Mouse (Mus musculus): ENCODE measurements around the gene Slc39a3. TPM values are rescaled to one million over a fixed set of nuclear protein-coding genes. Genes with fewer than 3 reads are reported as not detected.

Slc39a3 gene
- polyA plus RNA-seq, 1 experiment = 21.8 TPM

DNA sequence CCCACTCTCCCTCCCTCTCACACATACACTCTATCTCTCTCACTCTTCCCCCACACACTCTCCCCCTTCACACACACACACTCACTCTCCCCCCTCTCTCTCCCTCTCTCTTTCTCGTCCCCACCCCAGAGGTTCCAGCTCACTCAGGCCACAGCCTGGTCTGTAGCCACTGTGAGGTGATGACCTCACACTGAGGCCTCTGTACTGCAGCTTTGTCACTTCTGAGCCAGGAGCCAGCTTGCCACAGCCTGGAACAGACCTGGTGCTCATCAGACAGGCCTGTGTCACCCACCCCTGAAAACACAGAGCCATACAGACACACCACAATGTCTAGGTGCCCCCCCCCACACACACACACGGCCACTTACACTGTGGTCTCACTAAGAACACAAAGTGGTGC lies 17.0 kb downstream of the Slc39a3 start:
- no peaks in the 10 kb centered on the region for H3K79me2 ChIP-seq (ENCODE audit: control insufficient read depth, insufficient read depth)

DNA sequence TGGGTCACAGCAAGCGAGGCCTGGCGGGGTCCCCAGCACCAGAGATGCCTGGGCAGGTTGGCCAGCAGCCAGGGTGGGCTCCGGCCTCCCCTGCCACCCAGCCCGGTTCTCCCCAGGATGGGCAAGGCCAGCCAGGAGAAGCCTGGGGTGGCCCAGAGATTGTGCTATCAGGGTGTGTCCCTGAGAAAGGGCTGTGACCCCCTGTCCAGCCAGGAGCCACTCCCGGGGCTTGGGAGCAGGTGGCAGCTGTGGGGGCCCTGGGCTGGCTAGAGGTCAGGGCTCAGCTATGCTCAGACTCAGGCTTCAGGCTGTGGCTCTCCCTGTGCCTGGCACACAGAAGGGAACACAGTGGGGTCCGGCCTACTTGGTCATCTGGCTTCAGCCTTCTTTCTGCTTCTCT lies 17.5 kb downstream of the Slc39a3 start:
- H3K36me3 ChIP-seq (ENCODE audit: control insufficient read depth, insufficient read depth) = no peaks in the 10 kb centered on the region
- TF ChIP-seq MYOD1 (IDR thresholded peaks at IDR 0.05; ENCODE audit: control insufficient read depth in 1 of 3, insufficient read length in 2 of 3, low read depth in 2 of 3) (peak in 2 of 3 experiments; percentile 22 to 72), POLR2AphosphoS2 (IDR thresholded peaks at IDR 0.05; ENCODE audit: insufficient read length, low read depth) (no peak), E2F4 (IDR thresholded peaks at IDR 0.05; ENCODE audit: insufficient read depth) (no peak), MYOG (IDR thresholded peaks at IDR 0.05; ENCODE audit: control insufficient read depth in 1 of 3, insufficient read depth in 1 of 3, insufficient read length in 2 of 3, low read depth in 2 of 3) (peak in 2 of 3 experiments; percentile 50 to 89), TCF12 (IDR thresholded peaks at IDR 0.05; ENCODE audit: insufficient read depth, poor library complexity, severe bottlenecking) (no peak), REST (IDR thresholded peaks at IDR 0.05; ENCODE audit: insufficient read depth, insufficient read length) (no peak), CEBPB (IDR thresholded peaks at IDR 0.05; ENCODE audit: insufficient read depth, poor library complexity, severe bottlenecking) (no peak), TCF3 (IDR thresholded peaks at IDR 0.05; ENCODE audit: insufficient read length, low read depth) (no peak), POLR2A (IDR thresholded peaks at IDR 0.05; ENCODE audit: insufficient read length, low read depth) (no peak)
- H3K4me3 ChIP-seq = no peak overlapping the region
- H3K4me2 ChIP-seq (ENCODE audit: low read depth) = peak overlapping the region; percentile 34
- H3ac ChIP-seq (ENCODE audit: control insufficient read depth, insufficient read length) = no peak overlapping the region
- no peaks in the 10 kb centered on the region for H3K79me2 ChIP-seq (ENCODE audit: control insufficient read depth, insufficient read depth)
- no peaks in the 10 kb centered on the region for H3K27me3 ChIP-seq (ENCODE audit: control insufficient read depth, insufficient read depth, insufficient read length)

More for the DNA sequence above, 17.0 kb downstream of the Slc39a3 start:
- Histone ChIP-seq H3ac (ENCODE audit: control insufficient read depth, insufficient read length) (no peak overlapping the region), H3K27me3 (ENCODE audit: control insufficient read depth, insufficient read depth, insufficient read length) (no peaks in the 10 kb centered on the region), H3K36me3 (ENCODE audit: control insufficient read depth, insufficient read depth) (no peaks in the 10 kb centered on the region), H3K4me3 (no peak overlapping the region), H3K4me2 (ENCODE audit: low read depth) (peak overlapping the region; percentile 34)
- no peak for TF ChIP-seq TCF12 (IDR thresholded peaks at IDR 0.05; ENCODE audit: insufficient read depth, poor library complexity, severe bottlenecking)
- TF ChIP-seq SRF (IDR thresholded peaks at IDR 0.05; ENCODE audit: control insufficient read depth, insufficient read length, low read depth) = no peak
- TF ChIP-seq REST (IDR thresholded peaks at IDR 0.05; ENCODE audit: insufficient read depth, insufficient read length) = no peak
- no peak for TF ChIP-seq CEBPB (IDR thresholded peaks at IDR 0.05; ENCODE audit: insufficient read depth, poor library complexity, severe bottlenecking)
- no peak for TF ChIP-seq E2F4 (IDR thresholded peaks at IDR 0.05; ENCODE audit: insufficient read depth)
- no peak for TF ChIP-seq POLR2A (IDR thresholded peaks at IDR 0.05; ENCODE audit: insufficient read length, low read depth)

- H3K79me2 ChIP-seq (ENCODE audit: control insufficient read depth, insufficient read depth) = no peaks in the 10 kb centered on the region
- H3K4me2 ChIP-seq (ENCODE audit: low read depth) = no peak overlapping the region
- no peak overlapping the region for H3ac ChIP-seq (ENCODE audit: control insufficient read depth, insufficient read length)
- H3K4me3 ChIP-seq = no peak overlapping the region
- no peaks in the 10 kb centered on the region for H3K36me3 ChIP-seq (ENCODE audit: control insufficient read depth, insufficient read depth)
- peaks cover 1% of the 10 kb centered on the region for H3K27me3 ChIP-seq (ENCODE audit: control insufficient read depth, insufficient read depth, insufficient read length)
- no peak for TF ChIP-seq SRF (IDR thresholded peaks at IDR 0.05; ENCODE audit: control insufficient read depth, insufficient read length, low read depth)
- TF ChIP-seq TCF3 (IDR thresholded peaks at IDR 0.05; ENCODE audit: insufficient read length, low read depth) = no peak
These were observed 18.9 kb downstream of the Slc39a3 start for GRCm38 (mm10) chr10:81018326-81018725.

DNA sequence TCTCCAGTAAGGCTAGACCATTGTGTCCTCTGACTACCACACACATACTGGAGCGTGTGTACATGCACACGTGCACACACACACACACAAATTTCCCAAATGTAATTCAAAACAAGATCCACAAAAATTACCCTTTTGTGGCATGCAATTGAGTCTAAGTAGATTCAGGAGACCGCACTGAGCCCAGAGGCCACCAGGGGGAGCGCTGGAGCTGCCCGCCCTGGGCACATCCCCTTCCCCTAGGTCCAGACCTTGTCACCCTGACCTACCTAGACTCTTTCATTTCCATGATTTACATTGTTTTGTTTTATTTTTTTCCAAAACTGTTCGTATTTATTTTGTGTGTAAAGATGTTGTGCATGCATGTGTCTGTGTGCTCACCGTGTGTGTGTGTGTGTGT lies 20.6 kb downstream of the Slc39a3 start:
- Histone ChIP-seq H3K36me3 (ENCODE audit: control insufficient read depth, insufficient read depth) (no peaks in the 10 kb centered on the region), H3K79me2 (ENCODE audit: control insufficient read depth, insufficient read depth) (no peaks in the 10 kb centered on the region), H3ac (ENCODE audit: control insufficient read depth, insufficient read length) (no peak overlapping the region), H3K4me2 (ENCODE audit: low read depth) (no peak overlapping the region), H3K4me3 (no peak overlapping the region), H3K27me3 (ENCODE audit: control insufficient read depth, insufficient read depth, insufficient read length) (peaks cover 8% of the 10 kb centered on the region)
- TF ChIP-seq POLR2A (IDR thresholded peaks at IDR 0.05; ENCODE audit: insufficient read length, low read depth) (no peak), REST (IDR thresholded peaks at IDR 0.05; ENCODE audit: insufficient read depth, insufficient read length) (no peak), CEBPB (IDR thresholded peaks at IDR 0.05; ENCODE audit: insufficient read depth, poor library complexity, severe bottlenecking) (no peak), MYOG (IDR thresholded peaks at IDR 0.05; ENCODE audit: control insufficient read depth in 1 of 3, insufficient read depth in 1 of 3, insufficient read length in 2 of 3, low read depth in 2 of 3) (no peak), MAX (IDR thresholded peaks at IDR 0.05; ENCODE audit: low read depth) (no peak), TCF3 (IDR thresholded peaks at IDR 0.05; ENCODE audit: insufficient read length, low read depth) (no peak), MYOD1 (IDR thresholded peaks at IDR 0.05; ENCODE audit: control insufficient read depth in 1 of 3, insufficient read length in 2 of 3, low read depth in 2 of 3) (no peak), TCF12 (IDR thresholded peaks at IDR 0.05; ENCODE audit: insufficient read depth, poor library complexity, severe bottlenecking) (no peak), POLR2AphosphoS2 (IDR thresholded peaks at IDR 0.05; ENCODE audit: insufficient read length, low read depth) (no peak), E2F4 (IDR thresholded peaks at IDR 0.05; ENCODE audit: insufficient read depth) (no peak), USF1 (IDR thresholded peaks at IDR 0.05; ENCODE audit: low read depth) (no peak), SRF (IDR thresholded peaks at IDR 0.05; ENCODE audit: control insufficient read depth, insufficient read length, low read depth) (no peak)

DNA sequence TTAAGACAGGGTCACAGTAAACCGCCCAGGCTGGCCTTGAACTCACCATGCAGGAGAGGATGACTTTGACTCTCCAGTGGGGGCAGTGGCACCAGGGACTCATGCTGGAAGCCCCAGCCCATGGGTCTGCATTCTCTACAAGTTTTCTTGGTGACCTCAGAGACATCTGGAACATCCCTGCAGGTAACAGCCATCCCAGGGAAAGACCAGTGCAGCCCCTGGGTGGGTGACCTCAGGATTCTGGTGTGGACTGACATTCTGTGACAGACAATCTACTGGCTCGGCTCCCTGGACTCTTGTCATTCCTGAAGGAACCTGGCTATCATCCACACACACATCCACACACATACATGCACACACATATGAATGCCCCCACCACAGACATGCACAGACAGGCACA lies 21.6 kb downstream of the Slc39a3 start:
- Histone ChIP-seq H3K36me3 (ENCODE audit: control insufficient read depth, insufficient read depth) (no peaks in the 10 kb centered on the region), H3K79me2 (ENCODE audit: control insufficient read depth, insufficient read depth) (no peaks in the 10 kb centered on the region), H3K27me3 (ENCODE audit: control insufficient read depth, insufficient read depth, insufficient read length) (peaks cover 8% of the 10 kb centered on the region), H3ac (ENCODE audit: control insufficient read depth, insufficient read length) (no peak overlapping the region), H3K4me2 (ENCODE audit: low read depth) (no peak overlapping the region), H3K4me3 (no peak overlapping the region)
- TF ChIP-seq MYOG (IDR thresholded peaks at IDR 0.05; ENCODE audit: control insufficient read depth in 1 of 3, insufficient read depth in 1 of 3, insufficient read length in 2 of 3, low read depth in 2 of 3) (no peak), MYOD1 (IDR thresholded peaks at IDR 0.05; ENCODE audit: control insufficient read depth in 1 of 3, insufficient read length in 2 of 3, low read depth in 2 of 3) (no peak), TCF3 (IDR thresholded peaks at IDR 0.05; ENCODE audit: insufficient read length, low read depth) (no peak), REST (IDR thresholded peaks at IDR 0.05; ENCODE audit: insufficient read depth, insufficient read length) (no peak), MAX (IDR thresholded peaks at IDR 0.05; ENCODE audit: low read depth) (no peak), POLR2AphosphoS2 (IDR thresholded peaks at IDR 0.05; ENCODE audit: insufficient read length, low read depth) (no peak), E2F4 (IDR thresholded peaks at IDR 0.05; ENCODE audit: insufficient read depth) (no peak), CEBPB (IDR thresholded peaks at IDR 0.05; ENCODE audit: insufficient read depth, poor library complexity, severe bottlenecking) (no peak), USF1 (IDR thresholded peaks at IDR 0.05; ENCODE audit: low read depth) (no peak), TCF12 (IDR thresholded peaks at IDR 0.05; ENCODE audit: insufficient read depth, poor library complexity, severe bottlenecking) (no peak), SRF (IDR thresholded peaks at IDR 0.05; ENCODE audit: control insufficient read depth, insufficient read length, low read depth) (no peak), POLR2A (IDR thresholded peaks at IDR 0.05; ENCODE audit: insufficient read length, low read depth) (no peak)

Data from myocyte (in vitro differentiated cells).